Mouse (Mus musculus): ENCODE results near the gene Fgd1.
A peak's percentile ranks its signal among the peaks of the same experiment; 100 is the strongest.

Gene Fgd1

GRCm38 (mm10) chrX:151045850-151046249 lies at the start of gene Fgd1:
Fgd1 (plus strand) TSS chrX:151046150.
- DNase-seq (ENCODE audit: low spot score) = no peak

GRCm38 (mm10) chrX:150996775-150997174 lies 49.2 kb upstream of the Fgd1 start:
- no peak for DNase-seq (ENCODE audit: low spot score)

GRCm38 (mm10) chrX:151016938-151017877 lies 28.7 kb upstream of the Fgd1 start, which contains the start of gene Gnl3l:
Gnl3l (minus strand) TSS chrX:151017322.
- peak; percentile 19 for DNase-seq (ENCODE audit: low spot score)

- DNase-seq (ENCODE audit: low spot score) = no peak
Observed at GRCm38 (mm10) chrX:151017897-151018296, 28.1 kb upstream of the Fgd1 start.

GRCm38 (mm10) chrX:151018798-151019197 lies 27.2 kb upstream of the Fgd1 start:
- no peak for DNase-seq (ENCODE audit: low spot score)

- no peak for DNase-seq (ENCODE audit: low spot score)
Observed at GRCm38 (mm10) chrX:151031400-151031799, 14.6 kb upstream of the Fgd1 start.

GRCm38 (mm10) chrX:151041223-151041622 lies 4.7 kb upstream of the Fgd1 start:
- no peak for DNase-seq (ENCODE audit: low spot score)

- no peak for DNase-seq (ENCODE audit: low spot score)
Observed at GRCm38 (mm10) chrX:151046321-151046720, 371 bp downstream of the Fgd1 start.

- DNase-seq (ENCODE audit: low spot score) = peak; percentile 16
Observed at GRCm38 (mm10) chrX:151046777-151047430, 954 bp downstream of the Fgd1 start.

GRCm38 (mm10) chrX:151047431-151048058 lies 1.6 kb downstream of the Fgd1 start:
- DNase-seq (ENCODE audit: low spot score) = no peak

- no peak for DNase-seq (ENCODE audit: low spot score)
Observed at GRCm38 (mm10) chrX:151049661-151050215, 3.8 kb downstream of the Fgd1 start.

- DNase-seq (ENCODE audit: low spot score) = no peak
Observed at GRCm38 (mm10) chrX:151050337-151050736, 4.4 kb downstream of the Fgd1 start.

- no peak for DNase-seq (ENCODE audit: low spot score)
Observed at GRCm38 (mm10) chrX:151054489-151054888, 8.5 kb downstream of the Fgd1 start.

- no peak for DNase-seq (ENCODE audit: low spot score)
Observed at GRCm38 (mm10) chrX:151055559-151055958, 9.6 kb downstream of the Fgd1 start.

- no peak for DNase-seq (ENCODE audit: low spot score)
Observed at GRCm38 (mm10) chrX:151059346-151059745, 13.4 kb downstream of the Fgd1 start.

- DNase-seq (ENCODE audit: low spot score) = no peak
Observed at GRCm38 (mm10) chrX:151061615-151062299, 15.8 kb downstream of the Fgd1 start.

GRCm38 (mm10) chrX:151066071-151066666 lies 20.2 kb downstream of the Fgd1 start:
- no peak for DNase-seq (ENCODE audit: low spot score)

GRCm38 (mm10) chrX:151067876-151068275 lies 21.9 kb downstream of the Fgd1 start:
- DNase-seq (ENCODE audit: low spot score) = no peak

- no peak for DNase-seq (ENCODE audit: low spot score)
Observed at GRCm38 (mm10) chrX:151076007-151076406, 30.1 kb downstream of the Fgd1 start.

GRCm38 (mm10) chrX:151076941-151077485 lies 31.1 kb downstream of the Fgd1 start:
- no peak for DNase-seq (ENCODE audit: low spot score)

GRCm38 (mm10) chrX:151085599-151085998 lies 39.6 kb downstream of the Fgd1 start:
- DNase-seq (ENCODE audit: low spot score) = no peak

Data from urinary bladder, postnatal 10 days (tissue).